Mouse (Mus musculus) heart, embryonic 15.5 days (tissue): Measurements from ENCODE around the gene Kdf1. TPM values are rescaled to one million over a fixed set of nuclear protein-coding genes. Genes with fewer than 3 reads are reported as not detected.

ENCODE experiments used
- ATAC-seq: fragments of 200-750 bp; cut with Nextera tagmentation; replicated peaks from 2 replicates; pipeline ENCODE4 v1.8.0; 2017; ENCODE audit warnings: low read depth, moderate TSS enrichment; ENCODE audit not compliant: insufficient number of reproducible peaks, insufficient read depth, low FRiP score
- H3K27ac ChIP-seq: fragments of 300-500 bp; sonication (generic); 2 replicates; pipeline ENCODE4 v1.5.1; 2015; ENCODE audit warnings: mild to moderate bottlenecking, inconsistent platforms
- H3K27me3 ChIP-seq: fragments of 300-500 bp; sonication (generic); 2 replicates; pipeline ENCODE4 v1.6.1; 2015; ENCODE audit warnings: inconsistent platforms
- H3K36me3 ChIP-seq: fragments of 300-500 bp; sonication (generic); 2 replicates; pipeline ENCODE4 v1.6.1; 2015; ENCODE audit warnings: mild to moderate bottlenecking, inconsistent platforms
- H3K4me1 ChIP-seq: fragments of 300-500 bp; sonication (generic); replicated peaks from 2 replicates; pipeline ENCODE4 v1.6.1; 2015; ENCODE audit warnings: inconsistent platforms
- H3K4me2 ChIP-seq: fragments of 300-500 bp; sonication (generic); 2 replicates; pipeline ENCODE4 v1.6.1; 2015; ENCODE audit warnings: inconsistent platforms, mild to moderate bottlenecking, moderate library complexity
- H3K4me3 ChIP-seq: fragments of 300-500 bp; sonication (generic); 2 replicates; pipeline ENCODE4 v1.5.1; 2015; ENCODE audit warnings: mild to moderate bottlenecking, inconsistent platforms
- H3K9ac ChIP-seq: fragments of 300-500 bp; sonication (generic); 2 replicates; pipeline ENCODE4 v1.6.1; 2015; ENCODE audit warnings: mild to moderate bottlenecking, inconsistent platforms
- H3K9me3 ChIP-seq: fragments of 300-500 bp; sonication (generic); replicated peaks from 2 replicates; pipeline ENCODE4 v1.6.1; 2016; ENCODE audit warnings: inconsistent platforms
- WGBS: fragments of 180-500 bp; shearing (Covaris S2); methylation state at CpG from one replicate; pipeline ENCODE4 v1.1.7; 2015; ENCODE audit warnings: mixed read lengths; 5-methylcytosine and 5-hydroxymethylcytosine counted together
- polyA plus RNA-seq: library from polyadenylated mRNA; unstranded; fragments of >200 nt; fragmentation: Nextera tagmentation; extraction: Ambion mirVana; gene quantifications from 2 replicates; pipeline ENCODE4 v1.2.1, GENCODE M21; 2015

Kdf1 gene
- polyA plus RNA-seq = 0.84 and 5.0 TPM in 2 replicates

DNA sequence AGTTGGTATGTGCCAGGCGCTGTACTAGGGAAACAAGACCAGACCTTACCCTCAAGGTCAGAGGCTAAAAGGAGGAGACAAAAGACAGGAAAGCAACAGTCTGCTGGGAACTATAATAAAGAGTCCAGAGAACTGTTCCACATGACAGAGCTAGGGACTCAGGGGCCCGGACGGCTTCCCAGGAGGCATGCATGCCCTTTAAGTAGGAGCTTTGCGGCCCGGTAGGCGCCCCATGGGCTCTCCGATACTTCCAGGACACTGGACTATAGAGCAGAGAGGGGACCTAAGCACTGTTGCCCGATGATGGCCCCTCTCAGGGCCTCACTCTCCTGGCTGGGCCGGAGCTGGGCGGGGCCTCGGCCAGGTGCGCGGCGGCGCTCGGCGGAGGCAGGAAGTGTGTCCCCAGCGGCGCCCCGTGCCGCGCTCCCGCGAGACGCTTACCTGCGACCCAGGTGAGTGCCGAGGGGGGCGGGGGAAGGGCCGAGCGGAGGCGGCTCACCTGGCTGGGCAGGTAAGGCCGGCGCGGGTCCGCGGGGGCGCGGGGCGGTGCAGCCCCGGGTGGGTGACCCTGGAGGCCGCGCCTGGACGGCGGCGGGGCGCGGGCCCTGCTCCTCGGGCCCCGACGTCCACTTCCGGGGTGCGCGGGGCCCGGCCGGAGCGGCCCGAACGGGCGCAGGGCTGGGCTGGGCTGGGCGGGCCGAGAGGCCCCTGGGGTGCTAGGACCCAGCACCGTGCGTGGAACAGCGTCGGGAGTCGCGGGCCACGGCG is at the start of gene Kdf1:
Gene Kdf1, plus strand, starts transcription at position 363 of the 768 bp plus-strand sequence.
- peak within 1 kb of the TSS; percentile 84 for H3K4me2 ChIP-seq
- H3K27me3 ChIP-seq = peaks cover 40% of the 10 kb centered on the region
- peak within 1 kb of the TSS; percentile 57 for H3K4me3 ChIP-seq
- ATAC-seq = peak; percentile 43
- no peaks in the 10 kb centered on the region for H3K9me3 ChIP-seq
- peak within 1 kb of the TSS; percentile 55 for H3K9ac ChIP-seq
- WGBS = 4% methylated on average over 57 of the region's 69 CpGs
- H3K27ac ChIP-seq = no peak within 1 kb of the TSS
- no peaks in the 10 kb centered on the region for H3K36me3 ChIP-seq
- H3K4me1 ChIP-seq = peaks cover 9% of the 10 kb centered on the region

GRCm38 (mm10) chr4:133469122-133469521 is 49.6 kb upstream of the Kdf1 start:
- no peak overlapping the region for H3K9ac ChIP-seq
- H3K27ac ChIP-seq = no peak overlapping the region
- H3K4me1 ChIP-seq = peaks cover 16% of the 10 kb centered on the region
- no peaks in the 10 kb centered on the region for H3K9me3 ChIP-seq
- WGBS = 23% methylated on average over 12 of the region's 12 CpGs
- H3K27me3 ChIP-seq = no peaks in the 10 kb centered on the region; the same call in 1 of the 2 replicates
- no peak for ATAC-seq
- no peaks in the 10 kb centered on the region for H3K36me3 ChIP-seq
- H3K4me2 ChIP-seq = peak overlapping the region; percentile 81
- H3K4me3 ChIP-seq = peak overlapping the region; percentile 50; the same call in 1 of the 2 replicates

- Histone ChIP-seq H3K36me3 (no peaks in the 10 kb centered on the region), H3K9ac (no peak overlapping the region), H3K27me3 (peaks cover 15% of the 10 kb centered on the region), H3K9me3 (no peaks in the 10 kb centered on the region), H3K4me2 (no peak overlapping the region), H3K4me3 (no peak overlapping the region), H3K27ac (no peak overlapping the region), H3K4me1 (peaks cover 16% of the 10 kb centered on the region)
- ATAC-seq = no peak
- WGBS = 80% methylated on average over 7 of the region's 7 CpGs
These were observed 47.5 kb upstream of the Kdf1 start for GRCm38 (mm10) chr4:133471135-133471821.

DNA sequence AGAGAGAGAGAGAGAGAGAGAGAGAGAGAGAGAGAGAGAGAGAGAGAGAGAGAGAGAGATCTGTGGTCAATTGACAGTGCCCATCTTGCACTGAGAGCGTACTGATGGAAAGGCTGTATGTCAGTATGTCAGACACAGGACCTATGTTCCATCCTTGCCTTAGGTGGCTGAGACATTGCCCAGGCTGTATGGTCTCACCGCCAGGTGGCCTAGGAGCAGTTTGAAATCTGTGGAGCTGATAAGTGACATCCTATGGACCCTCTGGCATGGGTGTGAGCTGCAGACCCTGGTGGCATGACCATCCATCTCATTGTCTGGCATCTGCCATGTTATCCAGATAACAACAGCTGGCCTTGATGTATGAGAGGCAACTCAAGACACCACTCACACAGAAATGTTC is 44.9 kb upstream of the Kdf1 start:
- Histone ChIP-seq H3K9me3 (no peaks in the 10 kb centered on the region), H3K36me3 (no peaks in the 10 kb centered on the region), H3K27ac (no peak overlapping the region), H3K4me1 (peaks cover 5% of the 10 kb centered on the region), H3K27me3 (peaks cover 30% of the 10 kb centered on the region), H3K4me3 (no peak overlapping the region), H3K4me2 (no peak overlapping the region), H3K9ac (no peak overlapping the region)
- ATAC-seq = no peak
- 51% methylated on average over 2 of the region's 2 CpGs for WGBS

DNA sequence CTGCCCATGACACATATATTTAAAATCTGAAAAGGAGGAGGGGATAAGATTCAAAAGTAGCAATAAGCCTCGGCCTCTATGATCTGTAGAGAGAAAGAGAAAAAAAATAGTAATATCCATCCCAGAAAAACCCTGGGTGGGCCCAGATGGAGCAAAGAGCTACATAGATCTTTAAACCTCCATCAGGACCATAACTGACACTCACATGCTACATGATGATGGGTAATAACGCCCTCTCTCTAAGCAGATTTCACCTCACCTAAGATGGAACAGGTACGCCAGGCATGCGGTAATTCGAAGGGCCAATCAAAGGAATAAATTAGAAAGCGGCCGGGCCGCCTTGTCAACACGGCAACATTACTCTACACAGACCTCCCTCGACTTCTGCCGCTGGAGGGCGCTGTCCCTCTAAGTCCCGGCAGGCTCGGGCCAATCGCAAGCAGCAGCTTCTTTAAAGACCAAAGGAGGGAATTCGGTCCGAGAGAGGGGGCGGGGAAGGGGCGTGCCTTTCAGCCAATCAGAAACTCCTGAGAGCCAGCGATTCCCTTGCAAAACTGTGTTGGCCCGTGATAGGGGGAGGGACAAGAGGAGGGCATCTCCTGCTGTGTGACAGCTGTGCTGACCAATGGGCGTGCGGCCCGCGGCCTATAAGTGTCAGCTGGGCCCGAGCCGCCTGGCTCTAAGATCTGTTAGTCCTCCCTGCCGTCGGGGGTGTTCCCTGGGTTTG is 39.1 kb upstream of the Kdf1 start, which contains the start of gene Tent5b:
Gene Tent5b, plus strand, starts transcription at position 675 of the 727 bp plus-strand sequence.
- Histone ChIP-seq H3K4me2 (peak within 1 kb of the TSS; percentile 73), H3K9ac (peak within 1 kb of the TSS; percentile 51), H3K27ac (no peak within 1 kb of the TSS), H3K4me3 (peak within 1 kb of the TSS; percentile 53), H3K9me3 (no peaks in the 10 kb centered on the region), H3K4me1 (peaks cover 25% of the 10 kb centered on the region), H3K36me3 (no peaks in the 10 kb centered on the region), H3K27me3 (peaks cover 61% of the 10 kb centered on the region)
- peak; percentile 98 for ATAC-seq
- 3% methylated on average over 29 of the region's 29 CpGs for WGBS

DNA sequence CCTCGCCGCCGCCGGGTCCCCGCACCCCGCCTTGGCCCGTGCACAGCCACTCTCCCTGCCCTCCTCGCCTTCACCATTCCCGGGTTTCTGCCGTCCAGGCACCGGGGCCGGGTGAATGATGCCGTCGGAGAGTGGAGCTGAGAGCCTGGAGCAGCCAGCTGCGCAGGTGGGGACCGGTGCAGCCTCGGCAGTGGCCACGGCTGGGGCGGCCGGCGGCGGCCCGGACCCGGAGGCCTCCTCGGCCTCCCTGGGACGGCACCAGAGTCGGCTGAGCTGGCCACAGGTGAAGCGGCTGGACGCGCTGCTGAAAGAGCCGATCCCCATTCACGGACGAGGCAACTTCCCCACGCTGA is 38.6 kb upstream of the Kdf1 start:
- WGBS = 1% methylated on average over 34 of the region's 34 CpGs
- no peak overlapping the region for H3K27ac ChIP-seq

GRCm38 (mm10) chr4:133480754-133481153 is 38.0 kb upstream of the Kdf1 start:
- Histone ChIP-seq H3K9ac (0 out of 2 replicates have a peak overlapping the region, but pooled peaks have one; percentile 51), H3K4me1 (peaks cover 26% of the 10 kb centered on the region), H3K36me3 (no peaks in the 10 kb centered on the region), H3K9me3 (no peaks in the 10 kb centered on the region), H3K27ac (no peak overlapping the region), H3K4me3 (peak overlapping the region; percentile 53), H3K27me3 (peaks cover 51% of the 10 kb centered on the region), H3K4me2 (peak overlapping the region; percentile 73)
- ATAC-seq = no peak
- WGBS = 47% methylated on average over 6 of the region's 6 CpGs

More for the DNA sequence above, 38.6 kb upstream of the Kdf1 start:
- Histone ChIP-seq H3K4me1 (peaks cover 26% of the 10 kb centered on the region), H3K4me3 (peak overlapping the region; percentile 53), H3K36me3 (no peaks in the 10 kb centered on the region), H3K4me2 (peak overlapping the region; percentile 73), H3K9ac (peak overlapping the region; percentile 51), H3K27me3 (peaks cover 55% of the 10 kb centered on the region), H3K9me3 (no peaks in the 10 kb centered on the region)
- ATAC-seq = no peak; the same call in 1 of the 2 replicates

GRCm38 (mm10) chr4:133481488-133481887 is 37.3 kb upstream of the Kdf1 start:
- Histone ChIP-seq H3K4me3 (no peak overlapping the region), H3K9me3 (no peaks in the 10 kb centered on the region), H3K36me3 (no peaks in the 10 kb centered on the region), H3K4me1 (peaks cover 26% of the 10 kb centered on the region), H3K9ac (no peak overlapping the region), H3K27ac (no peak overlapping the region), H3K27me3 (peaks cover 48% of the 10 kb centered on the region), H3K4me2 (no peak overlapping the region)
- no peak for ATAC-seq
- 13% methylated on average over 4 of the region's 4 CpGs for WGBS

GRCm38 (mm10) chr4:133482479-133482878 is 36.3 kb upstream of the Kdf1 start:
- no peak for ATAC-seq
- Histone ChIP-seq H3K27me3 (peaks cover 45% of the 10 kb centered on the region), H3K4me2 (no peak overlapping the region), H3K27ac (no peak overlapping the region), H3K4me3 (no peak overlapping the region), H3K4me1 (peaks cover 26% of the 10 kb centered on the region), H3K36me3 (no peaks in the 10 kb centered on the region), H3K9me3 (no peaks in the 10 kb centered on the region), H3K9ac (no peak overlapping the region)
- 73% methylated on average over 3 of the region's 3 CpGs for WGBS

DNA sequence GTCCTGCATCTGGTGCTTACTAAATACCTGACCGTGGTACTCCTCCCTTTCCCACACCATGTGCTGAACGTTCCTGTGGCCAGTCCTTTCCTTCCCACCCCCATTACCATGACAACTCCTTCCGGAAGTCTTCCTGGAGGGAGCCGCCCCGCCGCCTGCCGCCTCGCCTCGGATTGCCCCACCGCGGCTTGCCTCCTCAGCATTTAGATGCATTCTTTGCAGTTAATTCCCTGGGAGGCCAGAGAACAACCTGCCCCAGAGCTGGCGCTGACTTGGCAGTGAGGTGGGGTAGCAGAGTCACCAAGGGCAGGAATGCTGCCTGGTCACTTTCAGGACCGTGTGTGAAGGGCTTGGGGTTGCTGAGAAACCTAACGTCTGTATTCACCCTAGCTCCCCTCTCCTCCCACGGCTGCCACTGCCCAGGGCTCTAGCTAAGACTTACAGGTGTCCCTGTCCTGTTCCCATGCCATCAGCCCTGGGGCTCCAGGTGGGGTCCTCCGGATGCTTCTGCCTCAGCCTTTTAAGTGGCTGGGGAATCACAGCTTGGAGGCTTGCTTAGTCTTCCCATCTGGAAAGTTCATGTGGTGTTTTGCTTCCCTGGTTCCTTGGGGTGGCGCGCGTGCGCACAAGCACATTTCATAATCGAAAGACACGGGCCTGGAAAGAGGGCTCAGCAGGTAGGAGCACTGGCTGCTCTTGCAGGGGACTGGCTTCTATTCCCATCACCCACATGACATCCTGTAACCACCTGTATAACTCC is 34.3 kb upstream of the Kdf1 start:
- Histone ChIP-seq H3K27ac (no peak overlapping the region), H3K4me3 (peak overlapping the region; percentile 20), H3K36me3 (no peaks in the 10 kb centered on the region), H3K9me3 (no peaks in the 10 kb centered on the region), H3K27me3 (peaks cover 33% of the 10 kb centered on the region), H3K9ac (peak overlapping the region; percentile 33; the same call in 1 of the 2 replicates), H3K4me2 (peak overlapping the region; percentile 48), H3K4me1 (peaks cover 30% of the 10 kb centered on the region)
- ATAC-seq = no peak
- 12% methylated on average over 22 of the region's 22 CpGs for WGBS
